Comparison of ENCODE assay signal across 8 mouse cellular contexts in the genomic region with DNA sequence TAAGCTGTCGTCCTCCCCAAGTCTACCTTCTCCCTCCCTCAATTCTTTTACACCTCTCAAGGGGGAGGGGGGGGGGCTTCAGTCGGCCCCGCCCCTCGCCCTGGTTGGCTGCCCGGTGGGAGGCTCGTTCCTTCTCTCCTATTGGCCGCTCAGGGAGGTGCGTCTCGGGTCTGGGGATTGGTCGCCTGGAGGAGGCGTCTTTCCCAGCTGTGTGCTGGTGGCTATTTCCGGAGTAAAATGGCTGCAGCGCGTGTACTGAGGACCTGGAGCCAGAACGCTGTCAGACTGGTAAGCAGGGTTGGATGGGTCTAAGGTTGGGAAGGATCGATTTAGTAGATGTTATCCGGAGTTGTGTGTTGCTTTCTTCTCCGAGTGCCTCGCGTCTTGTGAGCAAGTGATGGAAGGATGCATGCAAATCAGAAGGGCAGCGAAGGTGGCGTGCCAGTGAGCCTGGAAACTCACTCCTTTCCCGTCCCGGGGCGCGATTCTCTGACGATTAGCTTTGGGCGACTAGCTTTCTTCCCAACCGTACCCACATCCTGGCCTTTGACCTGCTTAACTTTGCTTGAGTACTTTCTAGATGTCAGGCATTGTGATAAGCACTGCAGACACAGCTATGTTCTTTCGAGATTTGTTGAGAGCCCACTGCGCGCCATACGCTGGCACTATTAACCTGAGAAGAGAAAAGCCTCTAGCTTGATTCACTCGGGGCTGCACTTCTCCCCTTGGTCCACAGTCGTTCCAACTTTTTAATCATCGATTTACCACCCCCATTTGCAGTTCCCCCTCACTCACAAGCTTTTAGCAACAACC. TPM values are rescaled to one million over a fixed set of nuclear protein-coding genes. Genes with fewer than 3 reads are reported as not detected.
DNase-seq lines count a peak whose midpoint lies in the region; ATAC-seq and TF ChIP-seq lines count a peak whose summit lies in the region.

Gene Dbt (plus strand): TSS at position 167 of the 813 bp plus-strand sequence.

- no peak within 1 kb of the TSS for H3K27ac ChIP-seq in ES-Bruce4 (ENCODE audit: insufficient read depth, low read length)
- H3K27ac ChIP-seq in forebrain, embryonic 15.5 days (replicated peaks) = peak within 1 kb of the TSS; percentile 55

- peak; percentile 95 for ATAC-seq in forebrain, embryonic 15.5 days (replicated peaks)
- ATAC-seq in neutrophil, adult 5-6 weeks (ENCODE audit: extremely low read depth, insufficient number of reproducible peaks, low FRiP score, poor library complexity, severe bottlenecking) = peak; percentile 85

- no peaks in the 10 kb centered on the region for H3K4me1 ChIP-seq in ES-Bruce4 (ENCODE audit: control insufficient read depth, insufficient read depth, low read length)
- H3K4me1 ChIP-seq in forebrain, embryonic 15.5 days = peaks cover 17% of the 10 kb centered on the region
- peaks cover 8% of the 10 kb centered on the region for H3K4me1 ChIP-seq in lung, adult 2 months (ENCODE audit: control insufficient read depth, insufficient read depth, low read length)

- peak; percentile 72 for DNase-seq in cerebellum, adult 11 months
- DNase-seq in heart, postnatal 25 days (ENCODE audit: low spot score) = peak; percentile 77
- DNase-seq in layer of hippocampus, adult 18-20 months (ENCODE audit: low spot score in 2 of 2) = peak; percentile 83 to 88
- peak; percentile 72 for DNase-seq in lung, adult 2 months
- DNase-seq in thymus, adult 18-20 months = peak; percentile 77 to 80

- TF ChIP-seq POLR2A in ES-Bruce4 (IDR thresholded peaks at IDR 0.05; ENCODE audit: insufficient read depth, low read length) = peak; percentile 80
- TF ChIP-seq POLR2A in lung, adult 2 months (IDR thresholded peaks at IDR 0.05; ENCODE audit: borderline replicate concordance, extremely low read depth, low read depth, low read length) = peak; percentile 62; the same call in 1 of the 2 replicates

- H3K9ac ChIP-seq in ES-Bruce4 (ENCODE audit: low read depth, poor library complexity, severe bottlenecking) = peak within 1 kb of the TSS; percentile 38
- H3K9ac ChIP-seq in forebrain, embryonic 15.5 days (replicated peaks) = peak within 1 kb of the TSS; percentile 61

- WGBS in forebrain, embryonic 15.5 days = under 1% methylated on average over 36 of the region's 36 CpGs
- under 1% methylated on average over 36 of the region's 36 CpGs for WGBS in lung, adult 2 months

- no peaks in the 10 kb centered on the region for H3K36me3 ChIP-seq in ES-Bruce4 (ENCODE audit: control insufficient read depth, insufficient read depth, low read length, poor library complexity, severe bottlenecking)
- 0 out of 2 replicates have a peak, but pooled peaks cover 3% of the 10 kb centered on the region for H3K36me3 ChIP-seq in forebrain, embryonic 15.5 days

- TF ChIP-seq EP300 in ES-Bruce4 (IDR thresholded peaks at IDR 0.05; ENCODE audit: insufficient read depth, low read depth, low read length) = no peak

- no peak for TF ChIP-seq CTCF in ES-Bruce4 (IDR thresholded peaks at IDR 0.05; ENCODE audit: low read depth, low read length)
- TF ChIP-seq CTCF in lung, adult 2 months (IDR thresholded peaks at IDR 0.05; ENCODE audit: insufficient read depth, low read length) = no peak

- H3K4me2 ChIP-seq in forebrain, embryonic 15.5 days (replicated peaks) = peak within 1 kb of the TSS; percentile 73

- H3K4me3 ChIP-seq in ES-Bruce4 (ENCODE audit: low read depth, low read length) = peak within 1 kb of the TSS; percentile 99
- H3K4me3 ChIP-seq in forebrain, embryonic 15.5 days = peak within 1 kb of the TSS; percentile 64
- H3K4me3 ChIP-seq in lung, adult 2 months (replicated peaks; ENCODE audit: extremely low read depth, low read depth, low read length) = peak within 1 kb of the TSS; percentile 90

- no peaks in the 10 kb centered on the region for H3K27me3 ChIP-seq in ES-Bruce4 (ENCODE audit: control insufficient read depth, insufficient read depth, low read length, poor library complexity, severe bottlenecking)
- no peaks in the 10 kb centered on the region for H3K27me3 ChIP-seq in forebrain, embryonic 15.5 days

- no peaks in the 10 kb centered on the region for H3K9me3 ChIP-seq in ES-Bruce4 (replicated peaks; ENCODE audit: control insufficient read depth, insufficient read depth, low read length, poor library complexity, severe bottlenecking)
- H3K9me3 ChIP-seq in forebrain, embryonic 15.5 days = no peaks in the 10 kb centered on the region

- intact Hi-C loops in heart, postnatal 25 days (cut with DNase I) = loop anchor here (5.0 kb wide), 1 partner anchor 79 kb away; the partner anchor contains the start of gene Sass6

RNA-seq across cellular contexts. Expression of gene Dbt, which starts in this region (rescaled TPM):
- 34.4 and 37.6 TPM in 2 replicates for polyA plus RNA-seq in ES-Bruce4 (2011; ENCODE audit: insufficient read depth, insufficient read length, low read depth, missing spikeins)
- polyA plus RNA-seq in forebrain, embryonic 15.5 days (2015; fragmentation: Nextera tagmentation; extraction: Ambion mirVana) = 13.3 and 14.6 TPM in 2 replicates
- total RNA-seq in heart, postnatal 25 days (2021) = 10 to 100 TPM; 57.0 to 62.1 TPM
- total RNA-seq in layer of hippocampus, adult 18-20 months (2021) = 10 to 100 TPM; 16.0 to 21.9 TPM
- polyA plus RNA-seq in lung, adult 2 months (2012; rRNA removed) = 4.1 and 6.9 TPM in 2 replicates
- 8.6 and 8.8 TPM in 2 replicates for total RNA-seq in neutrophil, adult 5-6 weeks (2017)
